Mouse (Mus musculus) small intestine, adult 2 months (tissue): ENCODE data around the gene Pou3f3.

ENCODE experiments used
- CTCF ChIP-seq: fragments of 200-500 bp; IDR thresholded peaks from 2 replicates; pipeline ENCODE4 v1.5.1; 2012; ENCODE audit warnings: low read depth, mild to moderate bottlenecking, control low read depth, inconsistent platforms, low read length, moderate library complexity, mixed read lengths; ENCODE audit not compliant: insufficient replicate concordance, insufficient read length; ENCODE audit errors: extremely low read depth
- POLR2A ChIP-seq: fragments of 200-500 bp; IDR thresholded peaks from 2 replicates; pipeline ENCODE4 v1.6.1; 2012; ENCODE audit warnings: low read depth, mild to moderate bottlenecking, control low read depth, inconsistent platforms, low read length, moderate library complexity

DNA sequence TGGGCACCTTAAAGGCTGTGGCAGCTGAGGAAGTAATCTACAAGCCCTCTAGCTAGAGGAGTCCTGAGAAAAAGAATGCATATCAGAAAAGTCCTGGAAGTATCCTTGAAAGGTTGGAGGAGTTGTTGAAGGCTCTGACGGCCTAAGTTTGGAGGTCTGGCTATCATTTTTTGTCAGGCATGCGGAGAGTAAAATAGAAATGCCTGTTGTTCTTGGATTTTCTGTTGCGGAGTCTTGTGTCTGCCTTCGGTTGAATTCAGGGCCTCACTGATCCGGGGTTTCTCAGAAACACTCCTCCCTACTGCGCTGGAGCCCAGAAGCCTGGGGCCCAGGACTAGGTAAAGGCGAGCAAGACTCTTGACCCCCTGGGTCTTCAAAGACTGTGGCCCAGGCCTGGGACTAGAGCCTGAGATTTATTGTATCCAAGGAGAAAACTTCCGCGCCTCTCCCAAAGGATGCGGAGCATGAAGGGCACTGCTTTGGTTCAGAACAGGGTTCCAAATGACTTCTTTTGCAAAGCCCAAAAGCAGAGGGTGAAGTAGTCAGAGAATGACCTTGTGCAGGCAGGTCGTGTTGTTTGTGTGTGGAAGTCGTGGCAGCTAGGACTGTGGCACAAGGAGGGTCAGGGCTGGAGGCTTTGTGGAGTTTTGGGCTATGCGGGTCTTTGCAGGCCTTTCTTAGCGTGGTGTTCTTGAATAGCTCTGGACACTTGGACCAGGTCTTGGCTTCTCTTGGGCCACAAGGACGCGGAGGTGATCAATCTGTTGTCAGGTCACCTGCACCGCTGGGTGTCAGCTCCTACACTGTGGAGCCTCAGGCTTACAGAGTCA is 9.6 kb downstream of the Pou3f3 start:
- TF ChIP-seq POLR2A (no peak), CTCF (no peak)
